Mouse (Mus musculus) Muller cell, postnatal 12 days (primary cell): ENCODE results near the gene Tmco1.

ENCODE experiments used
- DNase-seq: peaks from one replicate; pipeline ENCODE4 v3.0.0-alpha.2; 2015; ENCODE audit errors: inconsistent ontology term

Gene Tmco1

GRCm38 (mm10) chr1:167369905-167370304 is 61.7 kb downstream of the Tmco1 start:
- DNase-seq = peak; percentile 69

- DNase-seq = no peak
Observed at GRCm38 (mm10) chr1:167372739-167373138, 64.6 kb downstream of the Tmco1 start.

GRCm38 (mm10) chr1:167374003-167374784 is 66.0 kb downstream of the Tmco1 start:
- DNase-seq = no peak

- DNase-seq = no peak
Observed at GRCm38 (mm10) chr1:167374942-167375341, 66.8 kb downstream of the Tmco1 start.

- no peak for DNase-seq
Observed at GRCm38 (mm10) chr1:167378019-167378418, 69.8 kb downstream of the Tmco1 start.

- DNase-seq = no peak
Observed at GRCm38 (mm10) chr1:167379751-167380150, 71.6 kb downstream of the Tmco1 start.

- no peak for DNase-seq
Observed at GRCm38 (mm10) chr1:167380223-167380622, 72.0 kb downstream of the Tmco1 start.

- DNase-seq = no peak
Observed at GRCm38 (mm10) chr1:167381050-167382015, 73.2 kb downstream of the Tmco1 start.

GRCm38 (mm10) chr1:167382316-167382715 is 74.1 kb downstream of the Tmco1 start:
- DNase-seq = no peak

- DNase-seq = no peak
Observed at GRCm38 (mm10) chr1:167382763-167383162, 74.6 kb downstream of the Tmco1 start.

GRCm38 (mm10) chr1:167383178-167383577 is 75.0 kb downstream of the Tmco1 start:
- DNase-seq = no peak
